Mouse (Mus musculus) midbrain, embryonic 15.5 days (tissue): ENCODE data around the gene Hnrnpll. TPM values are rescaled to one million over a fixed set of nuclear protein-coding genes. Genes with fewer than 3 reads are reported as not detected.
"Not testable (repeated sequence)": the region's sequence is repeated elsewhere in the genome, so short reads cannot be mapped to it uniquely, and the experiment has no call there.

Experiments
- ATAC-seq: fragments of 200-750 bp; cut with Nextera tagmentation; replicated peaks from 2 replicates; pipeline ENCODE4 v1.8.0; 2017; ENCODE audit warnings: moderate TSS enrichment
- H3K27ac ChIP-seq: fragments of 300-500 bp; sonication (generic); 2 replicates; pipeline ENCODE4 v1.5.1; 2015; ENCODE audit warnings: mild to moderate bottlenecking, inconsistent platforms
- H3K27me3 ChIP-seq: fragments of 300-500 bp; sonication (generic); replicated peaks from 2 replicates; pipeline ENCODE4 v1.6.1; 2015; ENCODE audit warnings: inconsistent platforms
- H3K36me3 ChIP-seq: fragments of 300-500 bp; sonication (generic); replicated peaks from 2 replicates; pipeline ENCODE4 v1.6.1; 2015; ENCODE audit warnings: inconsistent platforms
- H3K4me1 ChIP-seq: fragments of 300-500 bp; sonication (generic); 2 replicates; pipeline ENCODE4 v1.6.1; 2015; ENCODE audit warnings: inconsistent platforms
- H3K4me2 ChIP-seq: fragments of 300-500 bp; sonication (generic); 2 replicates; pipeline ENCODE4 v1.6.1; 2015; ENCODE audit warnings: inconsistent platforms, mild to moderate bottlenecking, moderate library complexity
- H3K4me3 ChIP-seq: fragments of 300-500 bp; sonication (generic); 2 replicates; pipeline ENCODE4 v1.5.1; 2015; ENCODE audit warnings: mild to moderate bottlenecking, inconsistent platforms
- H3K9ac ChIP-seq: fragments of 300-500 bp; sonication (generic); 2 replicates; pipeline ENCODE4 v1.6.1; 2015; ENCODE audit warnings: mild to moderate bottlenecking, inconsistent platforms
- H3K9me3 ChIP-seq: fragments of 300-500 bp; sonication (generic); 2 replicates; pipeline ENCODE4 v1.6.1; 2016; ENCODE audit warnings: inconsistent platforms
- WGBS: fragments of 180-500 bp; shearing (Covaris S2); methylation state at CpG from one replicate; pipeline ENCODE4 v1.1.7; 2015; ENCODE audit warnings: mixed read lengths; 5-methylcytosine and 5-hydroxymethylcytosine counted together
- polyA plus RNA-seq: library from polyadenylated mRNA; unstranded; fragments of >200 nt; fragmentation: Nextera tagmentation; extraction: Ambion mirVana; gene quantifications from 2 replicates; pipeline ENCODE4 v1.2.1, GENCODE M21; 2015

Gene Hnrnpll
- polyA plus RNA-seq, 1 experiment from 2014 or later = 63.7 TPM

DNA sequence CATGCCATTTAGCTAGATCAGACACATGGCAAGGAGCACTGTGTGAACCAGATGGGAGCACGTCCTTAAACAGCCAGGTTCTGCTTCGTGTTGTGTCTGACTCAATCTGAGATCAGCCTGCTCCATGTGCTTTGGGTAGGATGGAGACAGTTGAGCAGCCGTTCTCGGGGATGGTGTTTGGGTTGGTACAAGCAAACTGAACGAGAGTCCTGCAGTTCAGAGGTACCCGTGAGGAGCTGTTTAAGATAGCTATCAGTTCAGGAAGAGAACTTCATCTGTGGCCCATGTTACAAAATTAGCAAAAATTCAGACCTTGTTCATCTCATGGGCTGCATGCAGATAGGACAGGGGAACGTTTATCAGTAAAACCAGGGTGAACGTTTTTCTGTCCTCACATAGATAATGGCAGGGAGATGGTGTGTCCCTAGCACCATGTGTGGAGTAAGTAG lies 47.7 kb downstream of the Hnrnpll start:
- Histone ChIP-seq H3K4me2 (no peak overlapping the region), H3K9me3 (no peaks in the 10 kb centered on the region), H3K27ac (no peak overlapping the region), H3K4me1 (peaks cover 5% of the 10 kb centered on the region; the same call in 1 of the 2 replicates), H3K27me3 (no peaks in the 10 kb centered on the region), H3K36me3 (no peaks in the 10 kb centered on the region), H3K9ac (no peak overlapping the region), H3K4me3 (no peak overlapping the region)
- 88% methylated on average over 8 of the region's 8 CpGs for WGBS
- ATAC-seq = no peak

DNA sequence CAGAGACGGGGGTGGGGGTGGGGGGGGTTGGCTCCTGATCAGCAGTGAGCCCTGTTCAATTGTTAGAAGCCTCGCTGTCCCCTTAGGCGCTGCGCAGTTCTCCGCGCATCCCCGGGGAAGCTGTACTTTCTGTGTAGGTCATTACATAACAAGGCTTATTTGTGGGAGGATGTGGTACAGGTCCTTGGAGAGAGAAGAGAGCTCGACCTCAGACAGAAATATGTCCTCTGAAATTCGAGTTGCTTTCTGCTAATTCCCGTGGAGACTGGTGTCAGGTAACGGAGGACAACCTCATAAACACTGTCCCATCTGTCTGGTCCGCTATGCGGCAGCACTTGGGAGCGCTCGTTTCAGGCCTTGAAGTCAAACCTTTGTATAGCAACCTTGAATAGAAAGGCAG lies 52.2 kb downstream of the Hnrnpll start:
- Histone ChIP-seq H3K9me3 (no peaks in the 10 kb centered on the region), H3K36me3 (no peaks in the 10 kb centered on the region), H3K4me3 (no peak overlapping the region), H3K4me2 (no peak overlapping the region), H3K27me3 (no peaks in the 10 kb centered on the region), H3K27ac (no peak overlapping the region), H3K4me1 (peaks cover 12% of the 10 kb centered on the region; the same call in 1 of the 2 replicates), H3K9ac (no peak overlapping the region)
- 39% methylated on average over 15 of the region's 15 CpGs for WGBS
- no peak for ATAC-seq

DNA sequence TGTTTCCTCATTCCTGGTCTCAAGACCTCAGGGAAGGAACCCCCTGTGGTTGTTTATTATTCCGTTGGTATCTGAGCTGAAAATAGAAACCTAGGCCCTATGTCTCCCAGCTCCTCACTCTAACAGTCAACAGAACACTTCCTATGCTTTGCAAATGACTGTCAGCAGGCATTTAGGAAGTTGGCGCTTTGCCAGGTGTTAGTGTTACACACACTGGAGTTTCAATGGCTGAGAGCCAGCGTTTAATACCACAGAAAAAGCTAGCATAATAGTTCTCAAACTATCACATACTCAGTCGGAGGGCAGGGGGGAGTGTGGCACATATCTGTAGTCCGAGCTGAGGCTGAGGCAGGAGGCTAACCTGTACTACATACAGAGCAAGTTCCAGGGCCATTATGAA lies 53.3 kb downstream of the Hnrnpll start:
- H3K27me3 ChIP-seq = no peaks in the 10 kb centered on the region
- no peak overlapping the region for H3K4me2 ChIP-seq
- no peak overlapping the region for H3K27ac ChIP-seq
- peaks cover 12% of the 10 kb centered on the region; the same call in 1 of the 2 replicates for H3K4me1 ChIP-seq
- no peak overlapping the region for H3K4me3 ChIP-seq
- 29% methylated on average over 5 of the region's 5 CpGs for WGBS
- ATAC-seq = peak; percentile 65
- H3K36me3 ChIP-seq = no peaks in the 10 kb centered on the region
- no peak overlapping the region for H3K9ac ChIP-seq
- H3K9me3 ChIP-seq = no peaks in the 10 kb centered on the region

DNA sequence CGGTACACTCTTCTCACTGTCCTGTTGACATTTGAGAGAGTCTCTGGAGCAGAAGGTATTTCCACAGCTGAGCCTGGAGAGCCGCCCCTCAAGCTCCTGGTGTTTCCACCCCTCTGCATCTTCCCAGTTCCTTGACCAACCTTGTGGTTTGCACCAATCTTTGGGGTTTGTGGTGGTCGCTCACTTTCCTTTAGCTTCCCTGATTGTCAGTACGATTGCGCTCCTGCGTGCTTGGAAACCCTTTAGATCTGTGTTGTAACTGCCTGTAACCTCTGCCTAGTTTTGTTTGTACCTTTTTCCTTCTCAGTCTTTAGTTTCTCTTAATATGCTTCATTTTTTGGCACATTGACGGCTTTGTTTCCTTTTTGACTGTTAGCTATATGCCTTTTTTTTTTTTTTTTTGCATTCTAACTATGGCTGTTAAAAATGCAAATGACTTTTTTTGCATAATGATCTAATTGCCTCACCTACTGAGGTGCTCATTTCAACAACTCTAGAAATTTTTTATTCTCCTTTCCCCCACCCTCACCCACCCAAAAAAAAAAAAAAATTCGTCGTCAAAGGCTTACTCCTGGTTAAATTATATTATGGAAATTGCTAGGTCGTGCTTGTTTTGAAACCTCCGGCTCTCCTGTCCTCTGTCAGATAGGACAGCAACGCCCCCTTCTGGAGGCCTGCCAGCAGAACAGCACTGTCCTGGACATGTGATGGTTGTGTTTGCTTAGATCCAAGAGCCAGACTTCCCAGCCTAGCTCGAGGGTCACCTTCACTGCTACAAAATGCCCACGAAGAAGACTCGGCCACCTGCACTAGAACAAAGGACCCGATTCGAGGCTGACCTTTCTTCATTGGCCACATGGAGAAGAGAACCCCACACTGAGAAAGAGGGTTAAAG lies 57.5 kb downstream of the Hnrnpll start:
- H3K4me1 ChIP-seq = peaks cover 7% of the 10 kb centered on the region; the same call in 1 of the 2 replicates
- H3K27me3 ChIP-seq = no peaks in the 10 kb centered on the region
- no peak for ATAC-seq
- H3K9ac ChIP-seq = no peak overlapping the region
- 49% methylated on average over 17 of the region's 17 CpGs for WGBS
- H3K4me2 ChIP-seq = no peak overlapping the region
- H3K36me3 ChIP-seq = no peaks in the 10 kb centered on the region
- H3K9me3 ChIP-seq = no peaks in the 10 kb centered on the region
- no peak overlapping the region for H3K4me3 ChIP-seq
- no peak overlapping the region for H3K27ac ChIP-seq

DNA sequence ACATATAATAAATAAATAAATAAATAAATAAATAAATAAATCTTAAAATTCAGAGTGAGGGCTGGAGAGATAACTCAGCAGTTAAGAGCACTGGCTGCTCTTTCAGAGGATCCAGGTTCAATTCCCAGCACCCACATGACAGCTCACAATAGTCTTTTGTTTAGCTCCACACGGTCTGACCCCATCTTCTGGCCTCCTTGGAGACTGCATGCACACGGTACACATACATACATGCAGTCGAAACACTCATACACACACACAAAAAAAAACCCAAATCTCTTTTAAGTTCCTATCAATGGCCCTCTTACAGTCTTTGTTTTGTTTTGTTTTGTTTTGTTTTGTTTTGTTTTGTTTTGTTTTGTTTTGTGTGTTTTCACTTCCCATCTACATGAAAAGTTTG lies 58.3 kb downstream of the Hnrnpll start:
- not testable (repeated sequence) for ATAC-seq, H3K4me1 ChIP-seq
- 93% methylated on average over 3 of the region's 3 CpGs for WGBS

DNA sequence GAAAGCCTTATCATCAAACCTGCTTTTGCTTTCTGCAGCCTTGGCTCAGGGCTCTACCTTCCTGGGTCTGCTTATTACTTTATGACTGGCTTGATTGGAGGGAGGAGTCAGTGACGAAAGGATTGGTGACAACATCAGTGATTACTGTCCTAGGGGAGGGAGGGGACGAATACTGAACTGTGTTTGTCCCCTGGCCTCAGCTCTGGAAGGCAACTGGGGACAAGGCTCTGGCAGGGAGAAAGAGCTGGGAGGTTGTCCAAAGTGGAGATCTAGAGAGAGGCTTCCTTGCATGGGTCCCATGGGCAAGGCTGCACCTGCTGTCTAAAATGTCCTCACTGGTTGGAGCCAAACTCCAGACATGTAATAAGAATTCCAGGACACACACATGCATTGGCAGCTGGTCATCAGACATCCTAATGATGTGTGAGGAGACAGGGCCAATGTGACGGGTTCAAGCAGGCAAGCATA lies 59.7 kb downstream of the Hnrnpll start:
- 84% methylated on average over 3 of the region's 3 CpGs for WGBS

More for the DNA sequence above, 58.3 kb downstream of the Hnrnpll start:
- not testable (repeated sequence) for H3K4me3 ChIP-seq, H3K4me2 ChIP-seq, H3K36me3 ChIP-seq, H3K27me3 ChIP-seq, H3K27ac ChIP-seq, H3K9ac ChIP-seq, H3K9me3 ChIP-seq

DNA sequence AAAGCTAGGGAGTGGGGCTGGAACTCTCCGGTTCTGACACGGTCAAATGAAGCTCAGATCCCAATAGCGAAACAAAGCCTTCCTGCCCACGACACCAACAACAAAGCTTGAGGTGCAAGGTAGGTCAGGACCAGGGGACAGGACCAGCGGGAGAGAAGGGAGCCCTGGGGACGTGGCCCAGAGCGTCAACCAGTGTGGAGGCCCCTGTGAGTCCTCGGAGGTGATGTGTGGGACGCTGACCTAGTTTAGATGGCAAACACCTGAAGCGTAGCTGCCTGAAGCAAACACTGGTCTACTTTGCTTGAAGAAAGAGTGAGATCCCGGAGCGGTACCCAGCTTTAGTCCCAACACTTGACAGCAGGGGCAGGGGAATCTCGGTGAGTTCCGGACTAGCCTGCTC lies 62.5 kb downstream of the Hnrnpll start:
- Histone ChIP-seq H3K9me3 (no peaks in the 10 kb centered on the region), H3K27me3 (no peaks in the 10 kb centered on the region), H3K4me1 (no peaks in the 10 kb centered on the region), H3K4me2 (no peak overlapping the region), H3K9ac (no peak overlapping the region), H3K4me3 (no peak overlapping the region), H3K36me3 (no peaks in the 10 kb centered on the region), H3K27ac (no peak overlapping the region)
- ATAC-seq = no peak
- WGBS = 90% methylated on average over 14 of the region's 14 CpGs

More for the DNA sequence above, 59.7 kb downstream of the Hnrnpll start:
- no peaks in the 10 kb centered on the region for H3K9me3 ChIP-seq
- no peak for ATAC-seq
- no peak overlapping the region for H3K4me2 ChIP-seq
- no peaks in the 10 kb centered on the region for H3K4me1 ChIP-seq
- H3K36me3 ChIP-seq = no peaks in the 10 kb centered on the region
- H3K27me3 ChIP-seq = no peaks in the 10 kb centered on the region
- H3K4me3 ChIP-seq = no peak overlapping the region
- no peak overlapping the region for H3K27ac ChIP-seq
- H3K9ac ChIP-seq = no peak overlapping the region

DNA sequence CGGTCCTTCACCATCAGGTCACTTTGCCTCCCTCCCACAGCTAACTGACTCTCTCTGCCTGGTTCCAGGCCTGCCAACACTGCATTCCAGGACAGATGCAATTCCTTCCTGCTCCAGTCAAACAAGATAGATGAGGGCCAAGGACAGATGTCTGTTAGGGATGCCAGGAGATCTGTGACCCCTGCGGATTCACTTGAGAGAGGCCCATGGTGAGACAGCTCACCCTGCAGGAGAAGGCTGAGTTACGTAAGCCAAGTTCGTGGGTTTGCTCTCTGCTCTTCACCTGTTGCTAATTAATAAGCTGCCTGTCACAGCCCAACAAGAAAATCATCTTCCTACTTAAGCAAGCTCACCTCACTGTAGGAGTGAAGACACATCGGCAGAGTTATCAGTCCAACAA lies 63.1 kb downstream of the Hnrnpll start:
- 97% methylated on average over 5 of the region's 5 CpGs for WGBS
- no peak overlapping the region for H3K4me2 ChIP-seq
- H3K4me3 ChIP-seq = no peak overlapping the region
- no peaks in the 10 kb centered on the region for H3K9me3 ChIP-seq
- no peak for ATAC-seq
- no peaks in the 10 kb centered on the region for H3K27me3 ChIP-seq
- H3K4me1 ChIP-seq = no peaks in the 10 kb centered on the region
- no peaks in the 10 kb centered on the region for H3K36me3 ChIP-seq
- no peak overlapping the region for H3K9ac ChIP-seq
- H3K27ac ChIP-seq = no peak overlapping the region

DNA sequence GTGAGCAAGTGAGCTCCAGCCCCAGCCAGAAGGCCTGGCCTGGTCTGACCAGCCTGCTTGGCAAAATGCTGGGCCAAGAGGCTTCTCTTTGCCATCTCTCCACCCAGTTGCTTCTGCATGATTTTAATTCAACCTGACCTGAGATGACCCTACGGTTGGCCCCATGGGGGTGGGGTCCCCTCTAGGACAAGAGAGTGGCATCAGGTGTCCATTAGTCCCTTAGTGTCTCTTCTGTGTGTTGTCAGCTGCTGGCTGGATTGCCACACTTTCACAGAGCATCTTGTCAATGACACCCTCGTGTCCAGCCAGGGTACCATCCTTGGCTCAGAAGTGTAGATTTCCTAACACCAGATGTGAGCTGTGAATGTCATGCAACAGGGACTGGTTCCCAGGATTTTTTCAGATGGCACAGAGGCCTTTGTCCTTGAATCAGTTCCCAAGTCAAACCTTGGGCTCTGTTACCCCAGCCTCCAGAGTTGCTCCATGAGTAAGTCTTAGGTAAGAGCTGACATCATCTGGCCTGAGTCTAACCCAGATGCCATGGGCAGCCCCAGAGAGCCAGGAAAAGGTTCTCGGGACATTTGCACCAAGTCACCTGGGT lies 66.9 kb downstream of the Hnrnpll start:
- Histone ChIP-seq H3K4me1 (no peaks in the 10 kb centered on the region), H3K27me3 (no peaks in the 10 kb centered on the region), H3K27ac (no peak overlapping the region), H3K36me3 (no peaks in the 10 kb centered on the region), H3K9me3 (no peaks in the 10 kb centered on the region), H3K4me2 (no peak overlapping the region), H3K4me3 (no peak overlapping the region), H3K9ac (no peak overlapping the region)
- no peak for ATAC-seq
- 78% methylated on average over 3 of the region's 3 CpGs for WGBS

DNA sequence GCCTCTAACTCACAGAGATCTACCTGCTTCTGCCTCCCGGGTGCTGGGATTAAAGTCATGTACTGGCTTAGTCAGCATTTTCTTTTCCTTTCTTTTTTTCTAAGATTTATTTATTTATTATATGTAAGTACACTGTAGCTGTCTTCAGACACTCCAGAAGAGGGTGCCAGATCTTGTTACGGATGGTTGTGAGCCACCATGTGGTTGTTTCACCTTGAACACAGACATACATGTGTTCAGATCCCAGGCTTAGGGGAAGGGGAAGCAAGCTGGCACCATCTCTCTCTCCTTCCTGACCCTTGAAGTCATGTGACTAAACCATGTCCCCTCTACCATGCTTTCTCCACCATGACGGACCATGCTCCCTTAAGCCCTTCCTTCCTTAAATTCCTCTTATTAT lies 70.0 kb downstream of the Hnrnpll start:
- Histone ChIP-seq H3K36me3 (no peaks in the 10 kb centered on the region), H3K9me3 (no peaks in the 10 kb centered on the region), H3K4me1 (no peaks in the 10 kb centered on the region), H3K27me3 (no peaks in the 10 kb centered on the region), H3K4me3 (no peak overlapping the region), H3K9ac (no peak overlapping the region), H3K27ac (no peak overlapping the region), H3K4me2 (no peak overlapping the region)
- WGBS = 78% methylated on average over 3 of the region's 3 CpGs
- no peak for ATAC-seq

DNA sequence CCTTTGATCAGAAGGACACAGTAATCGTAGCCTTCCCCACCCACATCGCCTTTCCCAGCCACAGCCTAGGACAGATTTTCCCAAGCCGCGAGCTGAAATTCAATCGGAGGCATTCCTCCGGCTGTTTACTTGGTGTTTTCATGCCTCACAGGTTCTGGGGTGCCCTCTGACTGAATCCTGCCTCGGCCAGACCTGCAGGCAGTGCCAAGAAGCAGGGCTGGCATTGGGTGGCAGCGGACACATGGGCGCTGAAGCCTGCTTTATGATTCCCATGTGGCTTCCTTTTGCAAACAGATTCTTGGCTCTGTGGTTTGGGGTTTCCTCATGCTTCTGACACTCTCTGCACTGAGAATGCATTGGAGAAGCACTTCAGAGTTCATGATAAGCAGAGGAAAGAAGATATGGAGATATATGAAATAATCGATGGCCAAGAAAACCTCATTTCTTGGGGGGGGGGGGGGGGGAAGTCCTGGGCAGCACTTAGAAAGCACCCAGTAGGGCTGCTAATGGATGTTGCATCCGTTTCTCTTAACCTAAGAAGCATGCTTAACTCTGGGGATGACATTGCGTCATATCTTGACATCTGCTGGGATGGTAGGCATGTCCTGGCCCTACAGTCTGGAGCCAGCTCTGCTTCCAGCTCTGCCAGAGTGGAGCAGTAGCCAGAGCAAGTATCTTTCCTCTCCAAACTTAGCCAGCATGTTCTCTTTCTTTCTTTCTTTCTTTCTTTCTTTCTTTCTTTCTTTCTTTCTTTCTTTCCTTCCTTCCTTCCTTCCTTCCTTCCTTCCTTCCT lies 70.8 kb downstream of the Hnrnpll start:
- 87% methylated on average over 12 of the region's 12 CpGs for WGBS

DNA sequence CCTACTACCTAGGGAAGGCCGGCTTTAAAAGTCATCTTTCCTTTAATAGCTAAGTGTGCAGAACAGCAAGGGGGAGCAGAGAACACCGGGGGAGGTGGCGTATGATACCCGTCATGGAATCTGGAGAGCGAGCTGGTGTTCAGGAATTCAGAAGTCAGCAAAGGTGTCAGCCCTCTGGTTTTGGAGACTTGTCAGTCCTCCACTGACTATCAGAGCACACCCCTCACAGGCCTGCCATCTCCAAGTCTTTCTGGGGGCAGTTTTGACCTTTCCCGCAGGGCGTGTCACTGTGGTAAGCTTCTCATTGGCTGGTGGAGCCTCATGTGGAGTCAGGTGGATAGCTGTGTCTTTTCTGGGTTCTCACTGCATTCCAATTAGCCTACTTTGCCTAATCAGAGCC lies 72.0 kb downstream of the Hnrnpll start:
- no peak for ATAC-seq
- Histone ChIP-seq H3K9ac (no peak overlapping the region), H3K27me3 (no peaks in the 10 kb centered on the region), H3K4me2 (no peak overlapping the region), H3K27ac (no peak overlapping the region), H3K4me1 (no peaks in the 10 kb centered on the region), H3K4me3 (no peak overlapping the region), H3K9me3 (no peaks in the 10 kb centered on the region), H3K36me3 (no peaks in the 10 kb centered on the region)
- 92% methylated on average over 7 of the region's 7 CpGs for WGBS

More for the DNA sequence above, 70.8 kb downstream of the Hnrnpll start:
- Histone ChIP-seq H3K4me2 (no peak overlapping the region), H3K4me3 (no peak overlapping the region), H3K36me3 (no peaks in the 10 kb centered on the region), H3K9ac (no peak overlapping the region), H3K9me3 (no peaks in the 10 kb centered on the region), H3K27ac (no peak overlapping the region), H3K4me1 (no peaks in the 10 kb centered on the region), H3K27me3 (no peaks in the 10 kb centered on the region)
- no peak for ATAC-seq
